Mouse (Mus musculus) MEL (cell line): ENCODE data around the gene Ralgds. TPM values are rescaled to one million over a fixed set of nuclear protein-coding genes. Genes with fewer than 3 reads are reported as not detected.

Experiments used
- DNase-seq: peaks from one replicate; pipeline ENCODE4 v3.0.0; 2011; ENCODE audit warnings: low read depth, low spot score
- H3K27ac ChIP-seq: 2 replicates; pipeline ENCODE4 v1.5.1; 2012; ENCODE audit warnings: low read depth, mild to moderate bottlenecking, control low read depth, low read length, moderate library complexity; ENCODE audit not compliant: control insufficient read depth
- H3K27me3 ChIP-seq, 2 experiments: fragments of 150-350 bp in 1 of 2; sonication (generic) in 1 of 2; 2 replicates each; pipeline ENCODE4 v1.6.1; 2012; ENCODE audit warnings: low read length in 2 of 2, mild to moderate bottlenecking in 2 of 2, improper control_type of control experiment in 1 of 2, moderate library complexity in 1 of 2; ENCODE audit not compliant: insufficient read depth in 2 of 2, control insufficient read depth in 1 of 2
- H3K36me3 ChIP-seq, 2 experiments: 2 replicates each; pipeline ENCODE4 v1.6.1; 2012 to 2014; ENCODE audit warnings: low read length in 2 of 2, improper control_type of control experiment in 1 of 2, inconsistent platforms in 1 of 2, mild to moderate bottlenecking in 1 of 2; ENCODE audit not compliant: insufficient read depth in 2 of 2, control insufficient read depth in 1 of 2
- H3K4me1 ChIP-seq, 2 experiments: fragments of 150-350 bp in 1 of 2; sonication (generic) in 1 of 2; 2 replicates each; pipeline ENCODE4 v1.6.1; 2012; ENCODE audit warnings: low read length in 2 of 2, improper control_type of control experiment in 1 of 2, mild to moderate bottlenecking in 1 of 2; ENCODE audit not compliant: insufficient read depth in 2 of 2, control insufficient read depth in 1 of 2
- H3K4me3 ChIP-seq, 2 experiments: fragments of 150-350 bp in 1 of 2; sonication (generic) in 1 of 2; 2 replicates each; pipeline ENCODE4 v1.5.1; 2012; ENCODE audit warnings: low read depth in 2 of 2, low read length in 2 of 2, mild to moderate bottlenecking in 2 of 2, moderate library complexity in 2 of 2, control low read depth in 1 of 2, improper control_type of control experiment in 1 of 2; ENCODE audit not compliant: control insufficient read depth in 1 of 2, insufficient read depth in 1 of 2
- H3K79me2 ChIP-seq: 2 replicates; pipeline ENCODE4 v1.6.1; 2012; ENCODE audit warnings: mild to moderate bottlenecking, low read length, moderate library complexity; ENCODE audit not compliant: control insufficient read depth, poor library complexity, insufficient read depth
- H3K9ac ChIP-seq: 2 replicates; pipeline ENCODE4 v1.6.1; 2012; ENCODE audit warnings: low read depth, mild to moderate bottlenecking, control low read depth, low read length, moderate library complexity; ENCODE audit not compliant: control insufficient read depth, poor library complexity, severe bottlenecking
- H3K9me3 ChIP-seq: fragments of 150-350 bp; sonication (generic); replicated peaks from 2 replicates; pipeline ENCODE4 v1.6.1; 2012; ENCODE audit warnings: mild to moderate bottlenecking, low read length, improper control_type of control experiment, moderate library complexity; ENCODE audit not compliant: insufficient read depth
- BHLHE40 ChIP-seq: IDR thresholded peaks from 2 replicates; pipeline ENCODE4 v1.6.1; 2012; ENCODE audit warnings: low read depth, mild to moderate bottlenecking, inconsistent platforms, low read length, improper control_type of control experiment, borderline replicate concordance
- CHD1 ChIP-seq: IDR thresholded peaks from 2 replicates; pipeline ENCODE4 v1.6.1; 2012; ENCODE audit warnings: low read depth, mild to moderate bottlenecking, inconsistent platforms, low read length, improper control_type of control experiment
- CHD2 ChIP-seq: IDR thresholded peaks from 2 replicates; pipeline ENCODE4 v1.6.1; 2011; ENCODE audit warnings: low read length, improper control_type of control experiment
- CTCF ChIP-seq, 3 experiments: IDR thresholded peaks in 2 of 3; conservative IDR thresholded peaks in 1 of 3; 2 replicates each; pipeline ENCODE4 v1.5.1; 2011 to 2012; ENCODE audit warnings: low read length in 3 of 3, low read depth in 2 of 3, mild to moderate bottlenecking in 2 of 3, improper control_type of control experiment in 1 of 3, inconsistent platforms in 1 of 3, mixed read lengths in 1 of 3, moderate library complexity in 1 of 3; ENCODE audit not compliant: control insufficient read depth in 1 of 3, insufficient read depth in 1 of 3, poor library complexity in 1 of 3, severe bottlenecking in 1 of 3
- E2F4 ChIP-seq: IDR thresholded peaks from 2 replicates; pipeline ENCODE4 v1.6.1; 2011; ENCODE audit warnings: low read depth, low read length, improper control_type of control experiment, borderline replicate concordance
- EP300 ChIP-seq, 2 experiments: IDR thresholded peaks; 2 replicates each; pipeline ENCODE4 v1.6.1; 2011; ENCODE audit warnings: improper control_type of control experiment in 2 of 2, low read length in 2 of 2, low read depth in 1 of 2, mild to moderate bottlenecking in 1 of 2
- ETS1 ChIP-seq: IDR thresholded peaks from 2 replicates; pipeline ENCODE4 v1.6.1; 2012; ENCODE audit warnings: low read depth, mild to moderate bottlenecking, inconsistent platforms, low read length, improper control_type of control experiment, moderate library complexity
- GATA1 ChIP-seq: IDR thresholded peaks from 2 replicates; pipeline ENCODE4 v1.6.1; 2011; ENCODE audit warnings: low read depth, low read length, improper control_type of control experiment
- JUND ChIP-seq: IDR thresholded peaks from 2 replicates; pipeline ENCODE4 v1.6.1; 2011; ENCODE audit warnings: low read depth, mild to moderate bottlenecking, improper control_type of control experiment, low read length
- KAT2A ChIP-seq: conservative IDR thresholded peaks from 2 replicates; pipeline ENCODE4 v1.6.1; 2012; ENCODE audit warnings: low read depth, low read length, improper control_type of control experiment, inconsistent platforms
- MAFK ChIP-seq: IDR thresholded peaks from 2 replicates; pipeline ENCODE4 v1.6.1; 2011; ENCODE audit warnings: low read depth, mild to moderate bottlenecking, low read length, improper control_type of control experiment, borderline replicate concordance
- MAX ChIP-seq: IDR thresholded peaks from 2 replicates; pipeline ENCODE4 v1.6.1; 2011; ENCODE audit warnings: low read length, improper control_type of control experiment
- MAZ ChIP-seq: IDR thresholded peaks from 2 replicates; pipeline ENCODE4 v1.6.1; 2012; ENCODE audit warnings: low read depth, mild to moderate bottlenecking, inconsistent platforms, low read length, improper control_type of control experiment
- MEF2A ChIP-seq: IDR thresholded peaks from 2 replicates; pipeline ENCODE4 v1.6.1; 2014; ENCODE audit warnings: low read depth, mild to moderate bottlenecking, inconsistent platforms, low read length, improper control_type of control experiment; ENCODE audit not compliant: poor library complexity, insufficient replicate concordance, severe bottlenecking; ENCODE audit errors: extremely low read depth
- MYB ChIP-seq: IDR thresholded peaks from 2 replicates; pipeline ENCODE4 v1.6.1; 2011; ENCODE audit warnings: mild to moderate bottlenecking, low read depth, low read length, improper control_type of control experiment
- MYC ChIP-seq: IDR thresholded peaks from 2 replicates; pipeline ENCODE4 v1.6.1; 2011; ENCODE audit warnings: low read depth, mild to moderate bottlenecking, low read length, improper control_type of control experiment, moderate library complexity
- NRF1 ChIP-seq: IDR thresholded peaks from 2 replicates; pipeline ENCODE4 v1.6.1; 2014; ENCODE audit warnings: low read depth, mild to moderate bottlenecking, inconsistent platforms, low read length, improper control_type of control experiment, moderate library complexity; ENCODE audit not compliant: poor library complexity, insufficient read depth, severe bottlenecking
- POLR2A ChIP-seq, 2 experiments: IDR thresholded peaks; 2 replicates each; pipeline ENCODE4 v1.6.1; 2011 to 2012; ENCODE audit warnings: low read length in 2 of 2, mild to moderate bottlenecking in 2 of 2, control low read depth in 1 of 2, improper control_type of control experiment in 1 of 2, low read depth in 1 of 2, moderate library complexity in 1 of 2; ENCODE audit not compliant: control insufficient read depth in 1 of 2, insufficient read depth in 1 of 2, poor library complexity in 1 of 2
- POLR2AphosphoS5 ChIP-seq: IDR thresholded peaks from 2 replicates; pipeline ENCODE4 v1.6.1; 2012; ENCODE audit warnings: low read depth, borderline replicate concordance, mild to moderate bottlenecking, inconsistent platforms, low read length, moderate library complexity, mixed read lengths
- TCF12 ChIP-seq: IDR thresholded peaks from 2 replicates; pipeline ENCODE4 v1.6.1; 2014; ENCODE audit warnings: low read depth, mild to moderate bottlenecking, inconsistent platforms, low read length, improper control_type of control experiment, moderate library complexity
- UBTF ChIP-seq: IDR thresholded peaks from 2 replicates; pipeline ENCODE4 v1.6.1; 2012; ENCODE audit warnings: low read depth, mild to moderate bottlenecking, inconsistent platforms, low read length, improper control_type of control experiment, moderate library complexity, borderline replicate concordance; ENCODE audit not compliant: insufficient read depth
- USF1 ChIP-seq: IDR thresholded peaks from 2 replicates; pipeline ENCODE4 v1.6.1; 2014; ENCODE audit warnings: low read depth, mild to moderate bottlenecking, inconsistent platforms, low read length, improper control_type of control experiment, moderate library complexity
- ZC3H11A ChIP-seq: IDR thresholded peaks from 2 replicates; pipeline ENCODE4 v1.6.1; 2012; ENCODE audit warnings: low read depth, mild to moderate bottlenecking, inconsistent platforms, low read length, improper control_type of control experiment
- ZMIZ1 ChIP-seq: IDR thresholded peaks from 2 replicates; pipeline ENCODE4 v1.6.1; 2012; ENCODE audit warnings: low read depth, mild to moderate bottlenecking, inconsistent platforms, low read length, improper control_type of control experiment, moderate library complexity
- ZNF384 ChIP-seq: IDR thresholded peaks from 2 replicates; pipeline ENCODE4 v1.6.1; 2012; ENCODE audit warnings: low read depth, mild to moderate bottlenecking, inconsistent platforms, low read length, improper control_type of control experiment
- polyA plus RNA-seq, 2 experiments: library from polyadenylated mRNA; stranded (reverse) in 1 of 2; unstranded in 1 of 2; fragments of >175 nt in 1 of 2; fragments of >200 nt in 1 of 2; gene quantifications; 2 replicates each; pipeline versions ENCODE4 v1.2.1 to v1.2.4; 2012; ENCODE audit warnings: low replicate concordance in 2 of 2, low read depth in 1 of 2; ENCODE audit not compliant: insufficient read length in 2 of 2, insufficient read depth in 1 of 2, missing spikeins in 1 of 2
- total RNA-seq: library from RNA; depleted of rRNA; stranded (reverse); fragments of 300-350 nt; gene quantifications from 2 replicates; pipeline ENCODE4 v1.2.3, GENCODE M21; 2012

Gene Ralgds
- total and polyA plus RNA-seq, 3 experiments = 4.7 to 11.0 TPM; not detected in 1

- Histone ChIP-seq H3K4me1 (peaks cover 0 to 10% of the 10 kb centered on the region in 2 experiments; a peak in 1 of 4 replicates), H3K36me3 (peaks cover 0 to 5% of the 10 kb centered on the region in 2 experiments; a peak in 2 of 4 replicates), H3K27ac (no peak overlapping the region)
Measured at GRCm38 (mm10) chr2:28518231-28518630, 5.3 kb downstream of the Ralgds start.

GRCm38 (mm10) chr2:28520581-28520980 is 7.7 kb downstream of the Ralgds start:
- no peak for TF ChIP-seq UBTF
- TF ChIP-seq MAFK = no peak
- TF ChIP-seq TCF12 = no peak
- no peak for TF ChIP-seq USF1
- TF ChIP-seq CHD1 = no peak
- no peak for TF ChIP-seq ZNF384
- TF ChIP-seq ZMIZ1 = no peak
- TF ChIP-seq EP300 (IDR thresholded peaks at IDR 0.05; ENCODE audit: low read depth in 1 of 2, low read length in 2 of 2) = no peak
- Histone ChIP-seq H3K36me3 (peaks cover 0 to 2% of the 10 kb centered on the region in 2 experiments; a peak in 1 of 4 replicates), H3K79me2 (no peaks in the 10 kb centered on the region), H3K9me3 (no peaks in the 10 kb centered on the region), H3K4me3 (no peak overlapping the region), H3K9ac (no peak overlapping the region), H3K4me1 (peaks cover 0 to 3% of the 10 kb centered on the region in 2 experiments; a peak in 3 of 4 replicates), H3K27ac (no peak overlapping the region), H3K27me3 (no peaks in the 10 kb centered on the region)
- no peak for DNase-seq

More at GRCm38 (mm10) chr2:28518231-28518630, 5.3 kb downstream of the Ralgds start:
- no peak for TF ChIP-seq TCF12
- no peak for TF ChIP-seq ETS1
- no peak for TF ChIP-seq ZMIZ1
- no peak for TF ChIP-seq JUND
- TF ChIP-seq CTCF (IDR thresholded peaks at IDR 0.05 in 2 of 3, conservative IDR thresholded peaks at IDR 0.05 in 1 of 3; ENCODE audit: control insufficient read depth in 1 of 3, insufficient read depth in 1 of 3, low read depth in 2 of 3, low read length in 3 of 3, poor library complexity in 1 of 3, severe bottlenecking in 1 of 3) = no peak
- TF ChIP-seq MYC = no peak
- Histone ChIP-seq H3K79me2 (no peaks in the 10 kb centered on the region; the same call in 1 of the 2 replicates), H3K9ac (no peak overlapping the region), H3K9me3 (no peaks in the 10 kb centered on the region), H3K4me3 (no peak overlapping the region), H3K27me3 (no peaks in the 10 kb centered on the region)
- DNase-seq = no peak

- peaks cover 0 to 3% of the 10 kb centered on the region in 2 experiments; a peak in 3 of 4 replicates for H3K4me1 ChIP-seq
- no peak overlapping the region for H3K4me3 ChIP-seq
- no peak overlapping the region for H3K9ac ChIP-seq
- no peaks in the 10 kb centered on the region for H3K79me2 ChIP-seq
- no peak overlapping the region for H3K27ac ChIP-seq
- no peak for DNase-seq
- H3K9me3 ChIP-seq = no peaks in the 10 kb centered on the region
- H3K27me3 ChIP-seq = no peaks in the 10 kb centered on the region
- H3K36me3 ChIP-seq = peaks cover 0 to 2% of the 10 kb centered on the region in 2 experiments; a peak in 1 of 4 replicates
- TF ChIP-seq CHD2 = no peak
- TF ChIP-seq MAX = no peak
- no peak for TF ChIP-seq TCF12
- TF ChIP-seq POLR2AphosphoS5 = no peak
- no peak for TF ChIP-seq GATA1
- no peak for TF ChIP-seq USF1
- no peak for TF ChIP-seq MYC
- TF ChIP-seq BHLHE40 = no peak
- TF ChIP-seq MAZ = no peak
- no peak for TF ChIP-seq KAT2A
- TF ChIP-seq MYB = no peak
- no peak for TF ChIP-seq NRF1
- TF ChIP-seq MEF2A = no peak
- TF ChIP-seq E2F4 = no peak
- no peak for TF ChIP-seq ZC3H11A
- no peak for TF ChIP-seq UBTF
- no peak for TF ChIP-seq POLR2A (IDR thresholded peaks at IDR 0.05; ENCODE audit: control insufficient read depth in 1 of 2, insufficient read depth in 1 of 2, low read depth in 1 of 2, low read length in 2 of 2, poor library complexity in 1 of 2)
Measured at GRCm38 (mm10) chr2:28521571-28522151, 8.7 kb downstream of the Ralgds start.
